Mouse (Mus musculus): ENCODE measurements around the gene Insm1. TPM values are rescaled to one million over a fixed set of nuclear protein-coding genes. Genes with fewer than 3 reads are reported as not detected.

The Insm1 gene
- polyA plus RNA-seq, 1 experiment: not detected

GRCm38 (mm10) chr2:146219791-146220190, 1.9 kb upstream of the Insm1 start:
- Histone ChIP-seq H3K4me1 (ENCODE audit: control insufficient read depth, insufficient read depth, low read length) (peaks cover 42% of the 10 kb centered on the region), H3K27me3 (ENCODE audit: control insufficient read depth, insufficient read depth, low read length) (peaks cover 8% of the 10 kb centered on the region)

GRCm38 (mm10) chr2:146220591-146221075, 1.1 kb upstream of the Insm1 start:
- Histone ChIP-seq H3K27ac (ENCODE audit: control insufficient read depth, insufficient read depth, low read depth, low read length) (no peak overlapping the region), H3K27me3 (ENCODE audit: control insufficient read depth, insufficient read depth, low read length) (peaks cover 8% of the 10 kb centered on the region), H3K36me3 (ENCODE audit: control insufficient read depth, insufficient read depth, low read length) (no peaks in the 10 kb centered on the region), H3K4me1 (ENCODE audit: control insufficient read depth, insufficient read depth, low read length) (peaks cover 42% of the 10 kb centered on the region), H3K4me3 (ENCODE audit: control insufficient read depth, low read depth, low read length) (no peak overlapping the region; the same call in 1 of the 2 replicates)
- TF ChIP-seq POLR2A (IDR thresholded peaks at IDR 0.05; ENCODE audit: control insufficient read depth, low read depth, low read length): no peak
- TF ChIP-seq CTCF (IDR thresholded peaks at IDR 0.05; ENCODE audit: control insufficient read depth, insufficient read depth, insufficient replicate concordance, low read depth, low read length): no peak

More at GRCm38 (mm10) chr2:146219791-146220190, 1.9 kb upstream of the Insm1 start:
- no peak overlapping the region for H3K4me3 ChIP-seq (ENCODE audit: control insufficient read depth, low read depth, low read length)
- H3K36me3 ChIP-seq (ENCODE audit: control insufficient read depth, insufficient read depth, low read length): no peaks in the 10 kb centered on the region
- TF ChIP-seq CTCF (IDR thresholded peaks at IDR 0.05; ENCODE audit: control insufficient read depth, insufficient read depth, insufficient replicate concordance, low read depth, low read length) (no peak), POLR2A (IDR thresholded peaks at IDR 0.05; ENCODE audit: control insufficient read depth, low read depth, low read length) (no peak)
- H3K27ac ChIP-seq (ENCODE audit: control insufficient read depth, insufficient read depth, low read depth, low read length): no peak overlapping the region

GRCm38 (mm10) chr2:146221929-146222278, 183 bp downstream of the Insm1 start:
- Histone ChIP-seq H3K4me1 (ENCODE audit: control insufficient read depth, insufficient read depth, low read length) (peaks cover 42% of the 10 kb centered on the region), H3K27me3 (ENCODE audit: control insufficient read depth, insufficient read depth, low read length) (peaks cover 8% of the 10 kb centered on the region), H3K27ac (ENCODE audit: control insufficient read depth, insufficient read depth, low read depth, low read length) (no peak overlapping the region), H3K4me3 (ENCODE audit: control insufficient read depth, low read depth, low read length) (peak overlapping the region; percentile 72), H3K36me3 (ENCODE audit: control insufficient read depth, insufficient read depth, low read length) (no peaks in the 10 kb centered on the region)
- TF ChIP-seq CTCF (IDR thresholded peaks at IDR 0.05; ENCODE audit: control insufficient read depth, insufficient read depth, insufficient replicate concordance, low read depth, low read length) (no peak), POLR2A (IDR thresholded peaks at IDR 0.05; ENCODE audit: control insufficient read depth, low read depth, low read length) (no peak)

- Histone ChIP-seq H3K27ac (ENCODE audit: control insufficient read depth, insufficient read depth, low read depth, low read length) (no peak overlapping the region), H3K4me3 (ENCODE audit: control insufficient read depth, low read depth, low read length) (peak overlapping the region; percentile 72), H3K36me3 (ENCODE audit: control insufficient read depth, insufficient read depth, low read length) (no peaks in the 10 kb centered on the region), H3K27me3 (ENCODE audit: control insufficient read depth, insufficient read depth, low read length) (peaks cover 8% of the 10 kb centered on the region), H3K4me1 (ENCODE audit: control insufficient read depth, insufficient read depth, low read length) (peaks cover 39% of the 10 kb centered on the region)
- TF ChIP-seq CTCF (IDR thresholded peaks at IDR 0.05; ENCODE audit: control insufficient read depth, insufficient read depth, insufficient replicate concordance, low read depth, low read length): no peak
- TF ChIP-seq POLR2A (IDR thresholded peaks at IDR 0.05; ENCODE audit: control insufficient read depth, low read depth, low read length): no peak
Measured at GRCm38 (mm10) chr2:146222279-146223175, 806 bp downstream of the Insm1 start.

GRCm38 (mm10) chr2:146223176-146223905, 1.6 kb downstream of the Insm1 start:
- Histone ChIP-seq H3K27me3 (ENCODE audit: control insufficient read depth, insufficient read depth, low read length) (peaks cover 8% of the 10 kb centered on the region), H3K4me1 (ENCODE audit: control insufficient read depth, insufficient read depth, low read length) (peaks cover 31% of the 10 kb centered on the region), H3K4me3 (ENCODE audit: control insufficient read depth, low read depth, low read length) (peak overlapping the region; percentile 72), H3K27ac (ENCODE audit: control insufficient read depth, insufficient read depth, low read depth, low read length) (no peak overlapping the region), H3K36me3 (ENCODE audit: control insufficient read depth, insufficient read depth, low read length) (no peaks in the 10 kb centered on the region)
- TF ChIP-seq CTCF (IDR thresholded peaks at IDR 0.05; ENCODE audit: control insufficient read depth, insufficient read depth, insufficient replicate concordance, low read depth, low read length) (no peak), POLR2A (IDR thresholded peaks at IDR 0.05; ENCODE audit: control insufficient read depth, low read depth, low read length) (no peak)

GRCm38 (mm10) chr2:146224141-146224540, 2.4 kb downstream of the Insm1 start:
- Histone ChIP-seq H3K4me1 (ENCODE audit: control insufficient read depth, insufficient read depth, low read length) (peaks cover 26% of the 10 kb centered on the region), H3K36me3 (ENCODE audit: control insufficient read depth, insufficient read depth, low read length) (no peaks in the 10 kb centered on the region), H3K4me3 (ENCODE audit: control insufficient read depth, low read depth, low read length) (no peak overlapping the region), H3K27me3 (ENCODE audit: control insufficient read depth, insufficient read depth, low read length) (peaks cover 8% of the 10 kb centered on the region), H3K27ac (ENCODE audit: control insufficient read depth, insufficient read depth, low read depth, low read length) (no peak overlapping the region)
- TF ChIP-seq POLR2A (IDR thresholded peaks at IDR 0.05; ENCODE audit: control insufficient read depth, low read depth, low read length): no peak
- no peak for TF ChIP-seq CTCF (IDR thresholded peaks at IDR 0.05; ENCODE audit: control insufficient read depth, insufficient read depth, insufficient replicate concordance, low read depth, low read length)

- Histone ChIP-seq H3K27me3 (ENCODE audit: control insufficient read depth, insufficient read depth, low read length) (peaks cover 4% of the 10 kb centered on the region), H3K4me3 (ENCODE audit: control insufficient read depth, low read depth, low read length) (no peak overlapping the region), H3K27ac (ENCODE audit: control insufficient read depth, insufficient read depth, low read depth, low read length) (no peak overlapping the region), H3K4me1 (ENCODE audit: control insufficient read depth, insufficient read depth, low read length) (peaks cover 19% of the 10 kb centered on the region), H3K36me3 (ENCODE audit: control insufficient read depth, insufficient read depth, low read length) (no peaks in the 10 kb centered on the region)
- no peak for TF ChIP-seq POLR2A (IDR thresholded peaks at IDR 0.05; ENCODE audit: control insufficient read depth, low read depth, low read length)
- no peak for TF ChIP-seq CTCF (IDR thresholded peaks at IDR 0.05; ENCODE audit: control insufficient read depth, insufficient read depth, insufficient replicate concordance, low read depth, low read length)
Measured at GRCm38 (mm10) chr2:146225818-146226217, 4.1 kb downstream of the Insm1 start.
